Mouse (Mus musculus): Measurements from ENCODE around the gene Cnot8. TPM values are rescaled to one million over a fixed set of nuclear protein-coding genes. Genes with fewer than 3 reads are reported as not detected.

Gene Cnot8
- polyA plus RNA-seq, 1 experiment from 2014 or later, result 105 TPM

- H3K9ac ChIP-seq (ENCODE audit: low read depth, low read length), result no peak overlapping the region
- ATAC-seq, result no peak
- H3K4me3 ChIP-seq (ENCODE audit: low read depth, low read length), result no peak overlapping the region
- no peak overlapping the region for H3K4me2 ChIP-seq (ENCODE audit: low read length)
- H3K27ac ChIP-seq (ENCODE audit: low read length), result no peak overlapping the region
- no peaks in the 10 kb centered on the region for H3K36me3 ChIP-seq (ENCODE audit: control insufficient read depth, insufficient read depth, low read length)
- peaks cover 12% of the 10 kb centered on the region for H3K4me1 ChIP-seq (ENCODE audit: control insufficient read depth, insufficient read depth, low read length)
- WGBS, result 88% methylated on average over 2 of the region's 2 CpGs
- H3K27me3 ChIP-seq (ENCODE audit: control insufficient read depth, insufficient read depth, low read depth, low read length), result peaks cover 3% of the 10 kb centered on the region; the same call in 1 of the 2 replicates
- H3K9me3 ChIP-seq (replicated peaks; ENCODE audit: control insufficient read depth, low read length, poor library complexity, severe bottlenecking), result no peaks in the 10 kb centered on the region
Observed at GRCm38 (mm10) chr11:58100006-58100405, 3.9 kb upstream of the Cnot8 start.

DNA sequence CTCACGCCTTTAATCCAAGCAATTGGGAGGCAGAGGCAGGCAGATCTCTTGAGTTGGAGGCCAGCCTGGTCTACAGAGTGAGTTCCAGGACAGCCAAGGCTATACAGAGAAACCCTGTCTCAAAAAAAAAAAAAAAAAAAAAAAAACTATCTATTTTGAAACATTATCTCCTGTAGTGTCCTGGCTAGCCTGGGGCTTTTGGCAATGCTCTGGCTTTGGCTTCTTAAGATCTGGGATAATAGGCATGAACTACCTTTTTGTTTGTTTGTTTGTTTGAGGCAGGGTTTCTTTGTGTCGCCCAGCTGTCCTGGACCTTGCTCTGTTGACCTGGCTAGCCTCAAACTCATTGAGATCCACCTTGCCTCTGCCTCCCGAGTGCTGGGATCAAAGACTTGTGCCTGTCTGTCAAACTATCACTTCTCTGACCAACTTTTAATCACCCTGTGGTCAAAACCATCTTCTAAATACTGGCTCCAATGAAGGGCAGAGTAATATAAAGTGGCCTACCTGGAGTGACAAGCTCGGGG, 2.7 kb upstream of the Cnot8 start:
- Histone ChIP-seq H3K4me1 (ENCODE audit: control insufficient read depth, insufficient read depth, low read length) (peaks cover 22% of the 10 kb centered on the region), H3K27ac (ENCODE audit: low read length) (no peak overlapping the region), H3K9me3 (replicated peaks; ENCODE audit: control insufficient read depth, low read length, poor library complexity, severe bottlenecking) (no peaks in the 10 kb centered on the region), H3K9ac (ENCODE audit: low read depth, low read length) (no peak overlapping the region), H3K27me3 (ENCODE audit: control insufficient read depth, insufficient read depth, low read depth, low read length) (peaks cover 3% of the 10 kb centered on the region; the same call in 1 of the 2 replicates), H3K4me3 (ENCODE audit: low read depth, low read length) (no peak overlapping the region), H3K4me2 (ENCODE audit: low read length) (no peak overlapping the region), H3K36me3 (ENCODE audit: control insufficient read depth, insufficient read depth, low read length) (no peaks in the 10 kb centered on the region)
- no peak for ATAC-seq
- 87% methylated on average over 4 of the region's 4 CpGs for WGBS

DNA sequence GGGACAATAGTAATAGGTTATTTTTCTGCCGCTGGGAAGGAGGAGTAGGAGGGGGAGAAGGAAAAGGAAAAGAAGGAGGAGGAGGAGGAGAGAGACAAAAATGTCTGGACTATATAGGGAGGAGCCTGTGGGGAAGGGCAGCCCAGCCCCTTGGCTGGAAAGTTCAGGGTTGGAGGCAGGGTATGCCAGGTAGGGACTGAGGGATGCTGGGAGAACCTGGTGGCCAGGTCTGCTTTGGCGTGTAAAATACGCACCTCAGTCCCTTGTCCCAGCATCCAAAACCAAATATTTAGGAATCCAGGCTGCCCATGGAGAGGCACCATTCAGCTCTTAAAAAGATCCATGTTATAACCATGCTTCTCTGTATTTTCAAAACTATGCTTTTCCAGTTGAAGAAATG, 1.8 kb upstream of the Cnot8 start:
- Histone ChIP-seq H3K9ac (ENCODE audit: low read depth, low read length) (no peak overlapping the region), H3K4me2 (ENCODE audit: low read length) (no peak overlapping the region), H3K27ac (ENCODE audit: low read length) (no peak overlapping the region), H3K4me3 (ENCODE audit: low read depth, low read length) (no peak overlapping the region), H3K4me1 (ENCODE audit: control insufficient read depth, insufficient read depth, low read length) (peaks cover 23% of the 10 kb centered on the region), H3K9me3 (replicated peaks; ENCODE audit: control insufficient read depth, low read length, poor library complexity, severe bottlenecking) (no peaks in the 10 kb centered on the region), H3K36me3 (ENCODE audit: control insufficient read depth, insufficient read depth, low read length) (no peaks in the 10 kb centered on the region), H3K27me3 (ENCODE audit: control insufficient read depth, insufficient read depth, low read depth, low read length) (peaks cover 3% of the 10 kb centered on the region; the same call in 1 of the 2 replicates)
- no peak for ATAC-seq
- WGBS, result 87% methylated on average over 3 of the region's 3 CpGs

DNA sequence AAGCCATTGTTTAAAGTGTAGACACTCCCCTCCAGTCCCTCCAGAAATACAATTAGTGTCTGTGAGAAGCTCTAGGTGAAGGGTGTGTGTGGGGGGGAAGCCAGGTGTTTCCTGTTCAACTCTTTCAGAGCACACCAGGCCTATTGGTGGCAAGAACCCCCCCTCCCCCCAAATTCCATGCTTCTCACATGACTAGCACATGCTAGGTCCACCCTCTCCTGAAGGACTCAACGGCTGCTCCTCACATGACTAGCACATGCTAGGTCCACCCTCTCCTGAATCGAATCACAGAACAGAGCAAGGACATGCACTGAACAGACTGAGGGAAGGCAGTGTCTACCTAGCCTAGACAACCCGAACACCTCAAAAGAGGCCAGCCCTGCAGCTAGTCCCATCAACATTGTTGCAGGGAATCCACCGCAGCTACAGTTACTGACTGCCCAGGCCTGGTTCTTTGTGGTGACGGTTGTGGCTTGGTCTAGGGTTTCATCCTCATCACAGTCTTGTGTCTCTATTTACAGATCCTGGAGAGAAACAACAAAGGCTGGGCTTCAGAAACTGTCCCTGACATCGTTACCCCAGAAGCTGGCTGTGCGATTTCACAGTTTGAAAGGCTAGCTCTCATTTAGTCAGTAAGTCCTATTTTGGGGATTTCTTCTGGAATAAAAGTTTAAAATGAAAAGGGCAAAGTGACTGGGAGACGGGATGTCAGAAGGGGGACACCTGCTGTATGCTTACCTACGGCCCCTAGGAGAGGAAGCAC, 1.2 kb upstream of the Cnot8 start:
- 85% methylated on average over 9 of the region's 9 CpGs for WGBS
- Histone ChIP-seq H3K9ac (ENCODE audit: low read depth, low read length) (peak overlapping the region; percentile 62; the same call in 1 of the 2 replicates), H3K36me3 (ENCODE audit: control insufficient read depth, insufficient read depth, low read length) (no peaks in the 10 kb centered on the region), H3K27ac (ENCODE audit: low read length) (no peak overlapping the region), H3K4me3 (ENCODE audit: low read depth, low read length) (no peak overlapping the region), H3K9me3 (replicated peaks; ENCODE audit: control insufficient read depth, low read length, poor library complexity, severe bottlenecking) (no peaks in the 10 kb centered on the region), H3K4me1 (ENCODE audit: control insufficient read depth, insufficient read depth, low read length) (peaks cover 26% of the 10 kb centered on the region), H3K27me3 (ENCODE audit: control insufficient read depth, insufficient read depth, low read depth, low read length) (peaks cover 3% of the 10 kb centered on the region; the same call in 1 of the 2 replicates), H3K4me2 (ENCODE audit: low read length) (peak overlapping the region; percentile 65)
- peak; percentile 12; the same call in 1 of the 2 replicates for ATAC-seq

- ATAC-seq, result peak; percentile 67
- 61% methylated on average over 13 of the region's 13 CpGs for WGBS
- Histone ChIP-seq H3K9ac (ENCODE audit: low read depth, low read length) (peak overlapping the region; percentile 62), H3K27me3 (ENCODE audit: control insufficient read depth, insufficient read depth, low read depth, low read length) (peaks cover 3% of the 10 kb centered on the region; the same call in 1 of the 2 replicates), H3K4me3 (ENCODE audit: low read depth, low read length) (peak overlapping the region; percentile 81), H3K4me1 (ENCODE audit: control insufficient read depth, insufficient read depth, low read length) (peaks cover 24% of the 10 kb centered on the region), H3K36me3 (ENCODE audit: control insufficient read depth, insufficient read depth, low read length) (no peaks in the 10 kb centered on the region), H3K27ac (ENCODE audit: low read length) (peak overlapping the region; percentile 74), H3K4me2 (ENCODE audit: low read length) (peak overlapping the region; percentile 65), H3K9me3 (replicated peaks; ENCODE audit: control insufficient read depth, low read length, poor library complexity, severe bottlenecking) (no peaks in the 10 kb centered on the region)
Observed at GRCm38 (mm10) chr11:58103344-58103653, 654 bp upstream of the Cnot8 start.

GRCm38 (mm10) chr11:58104351-58104791, 418 bp downstream of the Cnot8 start:
- Histone ChIP-seq H3K9me3 (replicated peaks; ENCODE audit: control insufficient read depth, low read length, poor library complexity, severe bottlenecking) (no peaks in the 10 kb centered on the region), H3K4me3 (ENCODE audit: low read depth, low read length) (peak overlapping the region; percentile 81), H3K27me3 (ENCODE audit: control insufficient read depth, insufficient read depth, low read depth, low read length) (no peaks in the 10 kb centered on the region), H3K9ac (ENCODE audit: low read depth, low read length) (peak overlapping the region; percentile 89), H3K4me2 (ENCODE audit: low read length) (peak overlapping the region; percentile 77), H3K27ac (ENCODE audit: low read length) (peak overlapping the region; percentile 74), H3K4me1 (ENCODE audit: control insufficient read depth, insufficient read depth, low read length) (peaks cover 24% of the 10 kb centered on the region), H3K36me3 (ENCODE audit: control insufficient read depth, insufficient read depth, low read length) (no peaks in the 10 kb centered on the region)
- WGBS, result under 1% methylated on average over 24 of the region's 24 CpGs
- ATAC-seq, result peak; percentile 41; the same call in 1 of the 2 replicates

GRCm38 (mm10) chr11:58107009-58107408, 3.1 kb downstream of the Cnot8 start:
- no peak for ATAC-seq
- H3K27me3 ChIP-seq (ENCODE audit: control insufficient read depth, insufficient read depth, low read depth, low read length), result no peaks in the 10 kb centered on the region
- 45% methylated on average over 3 of the region's 3 CpGs for WGBS

GRCm38 (mm10) chr11:58107664-58108337, 3.8 kb downstream of the Cnot8 start:
- Histone ChIP-seq H3K9me3 (replicated peaks; ENCODE audit: control insufficient read depth, low read length, poor library complexity, severe bottlenecking) (no peaks in the 10 kb centered on the region), H3K9ac (ENCODE audit: low read depth, low read length) (no peak overlapping the region), H3K4me2 (ENCODE audit: low read length) (no peak overlapping the region), H3K27me3 (ENCODE audit: control insufficient read depth, insufficient read depth, low read depth, low read length) (no peaks in the 10 kb centered on the region), H3K4me1 (ENCODE audit: control insufficient read depth, insufficient read depth, low read length) (peaks cover 24% of the 10 kb centered on the region), H3K4me3 (ENCODE audit: low read depth, low read length) (no peak overlapping the region), H3K27ac (ENCODE audit: low read length) (no peak overlapping the region), H3K36me3 (ENCODE audit: control insufficient read depth, insufficient read depth, low read length) (peaks cover 16% of the 10 kb centered on the region)
- no peak for ATAC-seq
- 95% methylated on average over 4 of the region's 4 CpGs for WGBS

More at GRCm38 (mm10) chr11:58107009-58107408, 3.1 kb downstream of the Cnot8 start:
- Histone ChIP-seq H3K9me3 (replicated peaks; ENCODE audit: control insufficient read depth, low read length, poor library complexity, severe bottlenecking) (no peaks in the 10 kb centered on the region), H3K4me2 (ENCODE audit: low read length) (no peak overlapping the region), H3K27ac (ENCODE audit: low read length) (no peak overlapping the region), H3K4me3 (ENCODE audit: low read depth, low read length) (no peak overlapping the region), H3K9ac (ENCODE audit: low read depth, low read length) (no peak overlapping the region), H3K36me3 (ENCODE audit: control insufficient read depth, insufficient read depth, low read length) (peaks cover 16% of the 10 kb centered on the region), H3K4me1 (ENCODE audit: control insufficient read depth, insufficient read depth, low read length) (peaks cover 24% of the 10 kb centered on the region)

GRCm38 (mm10) chr11:58116560-58116959, 12.6 kb downstream of the Cnot8 start:
- Histone ChIP-seq H3K9ac (ENCODE audit: low read depth, low read length) (no peak overlapping the region), H3K27me3 (ENCODE audit: control insufficient read depth, insufficient read depth, low read depth, low read length) (no peaks in the 10 kb centered on the region), H3K4me2 (ENCODE audit: low read length) (no peak overlapping the region), H3K4me1 (ENCODE audit: control insufficient read depth, insufficient read depth, low read length) (no peaks in the 10 kb centered on the region), H3K36me3 (ENCODE audit: control insufficient read depth, insufficient read depth, low read length) (peaks cover 22% of the 10 kb centered on the region), H3K9me3 (replicated peaks; ENCODE audit: control insufficient read depth, low read length, poor library complexity, severe bottlenecking) (no peaks in the 10 kb centered on the region), H3K27ac (ENCODE audit: low read length) (no peak overlapping the region), H3K4me3 (ENCODE audit: low read depth, low read length) (no peak overlapping the region)
- 86% methylated on average over 1 of the region's 1 CpGs for WGBS
- no peak for ATAC-seq

All from midbrain, embryonic 16.5 days (tissue).